Mouse (Mus musculus): Measurements from ENCODE around the gene Col15a1. TPM values are rescaled to one million over a fixed set of nuclear protein-coding genes. Genes with fewer than 3 reads are reported as not detected.

Col15a1 gene
- polyA plus RNA-seq, 1 experiment, result 59.5 TPM

DNA sequence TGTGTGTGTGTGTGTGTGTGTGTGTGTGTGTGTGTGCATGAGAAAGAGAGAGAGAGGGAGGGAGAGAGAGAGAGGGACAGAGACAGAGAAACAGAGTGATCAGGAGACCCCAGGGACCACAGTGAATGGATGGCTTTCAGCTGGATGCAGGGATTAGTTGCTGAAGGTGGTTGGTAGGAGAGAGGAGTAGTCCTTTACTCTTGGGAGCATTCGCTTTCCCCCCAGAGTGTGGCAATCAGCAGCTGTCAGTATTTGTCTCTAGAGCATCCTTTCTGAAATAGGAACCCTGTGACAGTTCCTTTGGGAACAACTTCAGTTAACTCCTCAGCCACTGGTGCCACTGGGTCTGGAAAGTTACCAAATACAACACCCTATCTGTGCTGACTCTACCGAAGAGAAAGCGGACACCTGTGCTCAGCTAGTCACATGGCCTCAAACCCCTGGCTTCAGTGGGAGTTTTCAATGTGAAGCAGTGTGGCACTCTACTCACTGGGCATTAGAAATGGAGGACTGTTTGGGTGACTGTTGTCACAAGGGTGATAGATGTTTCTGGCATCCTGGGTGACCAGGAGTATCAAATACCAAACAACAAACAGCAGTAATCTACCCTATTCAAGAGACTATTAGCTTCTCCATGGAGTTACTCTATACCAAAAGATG is 129.1 kb downstream of the Col15a1 start:
- 58% methylated on average over 3 of the region's 3 CpGs for WGBS
- H3K4me3 ChIP-seq (ENCODE audit: insufficient read depth, low read depth, low read length), result no peak overlapping the region
- no peaks in the 10 kb centered on the region for H3K4me1 ChIP-seq (ENCODE audit: control insufficient read depth, insufficient read depth, low read length)
- H3K27ac ChIP-seq (ENCODE audit: insufficient read depth, low read depth, low read length), result no peak overlapping the region
- no peaks in the 10 kb centered on the region; the same call in 1 of the 2 replicates for H3K27me3 ChIP-seq (replicated peaks; ENCODE audit: control insufficient read depth, insufficient read depth, low read length)
- no peaks in the 10 kb centered on the region for H3K36me3 ChIP-seq (ENCODE audit: control insufficient read depth, insufficient read depth, low read length)
- no peak for DNase-seq
- TF ChIP-seq CTCF (conservative IDR thresholded peaks at IDR 0.05; ENCODE audit: insufficient read depth, insufficient read length, low read depth, low read length) (no peak), POLR2A (IDR thresholded peaks at IDR 0.05; ENCODE audit: low read depth, low read length) (no peak)

DNA sequence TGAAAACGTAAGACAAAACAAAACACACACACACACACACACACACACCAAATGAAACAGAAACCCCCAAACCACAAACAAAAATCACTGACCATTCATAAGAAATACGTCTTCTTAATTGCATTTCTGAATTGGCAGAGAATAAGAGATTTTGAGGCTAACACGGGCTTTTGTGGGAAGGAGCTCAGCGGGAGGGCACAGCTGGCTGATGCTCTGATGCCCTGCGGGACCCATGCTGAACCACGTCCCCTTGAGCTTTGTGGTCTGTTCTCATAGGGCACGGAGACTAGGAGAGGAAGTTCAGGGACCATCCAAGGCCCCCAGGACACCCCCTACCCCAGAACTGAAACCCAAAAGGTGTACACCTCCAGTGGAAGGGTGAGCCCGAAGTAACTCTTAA is 134.7 kb downstream of the Col15a1 start:
- H3K36me3 ChIP-seq (ENCODE audit: control insufficient read depth, insufficient read depth, low read length), result no peaks in the 10 kb centered on the region
- DNase-seq, result no peak
- 43% methylated on average over 8 of the region's 8 CpGs for WGBS
- no peaks in the 10 kb centered on the region for H3K27me3 ChIP-seq (replicated peaks; ENCODE audit: control insufficient read depth, insufficient read depth, low read length)
- TF ChIP-seq POLR2A (IDR thresholded peaks at IDR 0.05; ENCODE audit: low read depth, low read length) (no peak), CTCF (conservative IDR thresholded peaks at IDR 0.05; ENCODE audit: insufficient read depth, insufficient read length, low read depth, low read length) (no peak)
- no peak overlapping the region for H3K4me3 ChIP-seq (ENCODE audit: insufficient read depth, low read depth, low read length)
- H3K4me1 ChIP-seq (ENCODE audit: control insufficient read depth, insufficient read depth, low read length), result no peaks in the 10 kb centered on the region; the same call in 1 of the 2 replicates
- H3K27ac ChIP-seq (ENCODE audit: insufficient read depth, low read depth, low read length), result no peak overlapping the region

DNA sequence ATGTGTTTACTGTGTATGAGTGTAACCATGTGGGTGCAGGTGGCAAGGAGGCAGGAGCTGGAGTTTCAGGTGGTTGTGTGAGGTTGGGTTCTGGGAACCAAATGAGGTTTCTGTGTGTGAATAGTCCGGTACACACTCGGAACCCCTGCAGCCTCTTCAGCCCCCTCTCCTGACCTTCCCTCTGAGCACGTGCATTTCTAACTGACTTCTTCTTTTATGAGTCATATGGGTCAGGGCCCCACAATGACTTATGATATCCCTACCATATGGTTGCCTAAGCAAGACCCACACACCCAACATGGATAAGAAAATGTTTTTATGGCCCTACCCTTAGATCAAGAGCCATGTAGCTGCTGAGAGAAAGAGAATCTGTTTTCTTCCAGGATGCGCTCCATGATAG is 139.1 kb downstream of the Col15a1 start:
- no peak for DNase-seq
- peaks cover 4% of the 10 kb centered on the region; the same call in 1 of the 2 replicates for H3K4me1 ChIP-seq (ENCODE audit: control insufficient read depth, insufficient read depth, low read length)
- no peaks in the 10 kb centered on the region for H3K36me3 ChIP-seq (ENCODE audit: control insufficient read depth, insufficient read depth, low read length)
- H3K27me3 ChIP-seq (replicated peaks; ENCODE audit: control insufficient read depth, insufficient read depth, low read length), result no peaks in the 10 kb centered on the region
- no peak overlapping the region for H3K27ac ChIP-seq (ENCODE audit: insufficient read depth, low read depth, low read length)
- WGBS, result 87% methylated on average over 4 of the region's 4 CpGs
- TF ChIP-seq POLR2A (IDR thresholded peaks at IDR 0.05; ENCODE audit: low read depth, low read length) (no peak), CTCF (conservative IDR thresholded peaks at IDR 0.05; ENCODE audit: insufficient read depth, insufficient read length, low read depth, low read length) (no peak)
- H3K4me3 ChIP-seq (ENCODE audit: insufficient read depth, low read depth, low read length), result no peak overlapping the region

DNA sequence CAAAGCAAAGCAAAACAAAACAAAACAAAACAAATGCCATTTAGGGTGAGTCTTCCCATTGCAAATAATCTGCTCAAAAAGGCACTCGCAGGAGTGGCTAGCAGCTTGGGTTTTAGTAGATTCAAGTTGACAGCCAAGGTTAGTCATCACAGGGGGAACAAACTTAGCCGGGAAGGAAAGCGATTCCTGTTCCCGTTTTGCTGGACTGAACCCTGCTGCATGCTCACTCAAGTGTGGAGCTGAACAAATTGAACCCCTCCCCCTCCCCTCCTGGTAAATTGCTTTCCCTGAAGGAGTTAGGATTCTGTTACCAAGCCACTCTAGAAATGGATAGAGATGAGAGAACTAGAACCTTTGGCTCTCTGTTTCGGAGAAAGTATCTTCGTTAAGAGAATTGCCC is 141.8 kb downstream of the Col15a1 start:
- H3K27ac ChIP-seq (ENCODE audit: insufficient read depth, low read depth, low read length), result peak overlapping the region; percentile 58
- 21% methylated on average over 6 of the region's 6 CpGs for WGBS
- no peaks in the 10 kb centered on the region for H3K36me3 ChIP-seq (ENCODE audit: control insufficient read depth, insufficient read depth, low read length)
- peak; percentile 80 for DNase-seq
- H3K4me3 ChIP-seq (ENCODE audit: insufficient read depth, low read depth, low read length), result no peak overlapping the region
- no peaks in the 10 kb centered on the region for H3K27me3 ChIP-seq (replicated peaks; ENCODE audit: control insufficient read depth, insufficient read depth, low read length)
- TF ChIP-seq POLR2A (IDR thresholded peaks at IDR 0.05; ENCODE audit: low read depth, low read length), result no peak
- no peak for TF ChIP-seq CTCF (conservative IDR thresholded peaks at IDR 0.05; ENCODE audit: insufficient read depth, insufficient read length, low read depth, low read length)
- H3K4me1 ChIP-seq (ENCODE audit: control insufficient read depth, insufficient read depth, low read length), result peaks cover 4% of the 10 kb centered on the region; the same call in 1 of the 2 replicates

DNA sequence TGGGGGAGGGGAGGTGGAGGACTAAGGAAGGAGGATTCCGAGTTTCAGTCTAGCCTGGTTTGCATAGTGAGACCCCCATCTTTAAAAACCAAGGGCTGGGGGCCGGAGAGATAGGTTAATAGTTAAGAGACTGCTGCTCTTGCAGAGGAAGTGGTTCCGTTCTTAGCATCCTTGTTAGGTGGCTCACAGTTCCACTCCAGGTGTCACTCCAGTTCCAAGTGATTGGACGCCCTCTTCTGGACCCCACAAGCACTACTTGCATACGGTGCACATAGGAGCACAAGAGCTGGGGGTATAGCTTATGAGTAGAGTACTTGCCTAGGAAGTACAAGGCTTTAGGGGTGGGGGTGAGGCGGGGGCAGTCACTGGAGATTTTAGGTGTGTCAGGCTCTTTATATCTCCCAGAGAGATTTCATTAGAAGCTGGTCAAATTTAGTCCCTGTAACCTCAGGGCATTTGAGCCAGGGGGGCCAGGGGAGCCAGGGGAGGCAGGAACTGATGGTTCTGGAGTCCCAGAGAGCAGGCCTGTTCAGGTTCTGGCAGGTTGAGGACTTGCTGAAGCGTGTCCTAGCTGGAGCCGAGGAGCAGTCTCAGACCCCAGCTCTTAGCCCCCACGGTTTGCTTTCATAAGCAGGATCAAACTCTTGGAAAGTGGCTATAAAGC is 143.6 kb downstream of the Col15a1 start:
- Histone ChIP-seq H3K27ac (ENCODE audit: insufficient read depth, low read depth, low read length) (peak overlapping the region; percentile 30; the same call in 1 of the 2 replicates), H3K4me3 (ENCODE audit: insufficient read depth, low read depth, low read length) (no peak overlapping the region; the same call in 1 of the 2 replicates), H3K36me3 (ENCODE audit: control insufficient read depth, insufficient read depth, low read length) (no peaks in the 10 kb centered on the region), H3K4me1 (ENCODE audit: control insufficient read depth, insufficient read depth, low read length) (peaks cover 4% of the 10 kb centered on the region; the same call in 1 of the 2 replicates), H3K27me3 (replicated peaks; ENCODE audit: control insufficient read depth, insufficient read depth, low read length) (no peaks in the 10 kb centered on the region)
- DNase-seq, result peak; percentile 64
- TF ChIP-seq POLR2A (IDR thresholded peaks at IDR 0.05; ENCODE audit: low read depth, low read length) (no peak), CTCF (conservative IDR thresholded peaks at IDR 0.05; ENCODE audit: insufficient read depth, insufficient read length, low read depth, low read length) (peak; percentile 60)
- 23% methylated on average over 9 of the region's 9 CpGs for WGBS

DNA sequence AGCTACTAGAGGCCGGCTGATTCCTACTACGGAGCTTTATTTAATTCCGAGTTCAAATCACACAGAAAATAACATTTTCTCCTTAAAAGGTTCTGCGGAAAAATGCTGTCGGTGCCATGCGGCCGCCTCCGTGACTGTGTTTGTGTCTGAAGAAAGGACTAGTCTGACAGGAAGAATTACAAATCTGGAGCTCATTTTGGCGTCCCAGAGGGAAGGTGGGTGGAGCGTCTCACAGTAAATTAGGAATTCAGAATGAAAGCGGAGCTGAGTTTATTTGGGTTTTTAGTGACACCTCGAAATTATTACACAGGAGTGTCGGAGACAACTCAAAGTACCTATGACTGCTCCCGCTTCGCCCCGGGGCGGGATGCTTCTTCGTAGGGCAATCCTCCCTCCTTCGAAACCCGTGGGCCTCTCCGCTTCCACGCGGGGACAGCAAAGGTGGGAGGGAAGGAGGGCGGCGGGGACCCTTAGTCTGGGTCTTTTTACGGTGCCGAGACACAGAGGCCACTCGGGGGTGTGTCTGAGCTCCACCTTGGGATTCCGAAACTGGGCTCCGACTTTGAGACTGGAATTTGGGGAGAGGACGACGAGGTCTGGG is 144.2 kb downstream of the Col15a1 start:
- peaks cover 4% of the 10 kb centered on the region; the same call in 1 of the 2 replicates for H3K4me1 ChIP-seq (ENCODE audit: control insufficient read depth, insufficient read depth, low read length)
- peak; percentile 70 for DNase-seq
- WGBS, result 1% methylated on average over 32 of the region's 32 CpGs
- H3K27me3 ChIP-seq (replicated peaks; ENCODE audit: control insufficient read depth, insufficient read depth, low read length), result no peaks in the 10 kb centered on the region
- H3K36me3 ChIP-seq (ENCODE audit: control insufficient read depth, insufficient read depth, low read length), result no peaks in the 10 kb centered on the region
- TF ChIP-seq POLR2A (IDR thresholded peaks at IDR 0.05; ENCODE audit: low read depth, low read length) (no peak), CTCF (conservative IDR thresholded peaks at IDR 0.05; ENCODE audit: insufficient read depth, insufficient read length, low read depth, low read length) (no peak)
- peak overlapping the region; percentile 30 for H3K27ac ChIP-seq (ENCODE audit: insufficient read depth, low read depth, low read length)
- H3K4me3 ChIP-seq (ENCODE audit: insufficient read depth, low read depth, low read length), result peak overlapping the region; percentile 87

Data from kidney, adult 2 months (tissue).